In genomic region chr11:108973866-108974265, GRCm38 (mm10) we compare ENCODE assay signal across 25 mouse cellular contexts. TPM values are rescaled to one million over a fixed set of nuclear protein-coding genes. Genes with fewer than 3 reads are reported as not detected.
A peak's percentile ranks its signal among the peaks of the same experiment; 100 is the strongest.
DNase-seq lines count a peak whose midpoint lies in the region; ATAC-seq and TF ChIP-seq lines count a peak whose summit lies in the region.
"Had no signal": no experiment of that assay in that cellular context is flagged by ENCODE, and none has a peak within 500 bp of the region (broad histone marks: within the 10 kb centered on the region; RNA-seq: fewer than 3 reads in every experiment).

No protein-coding gene starts in this region.

- ATAC-seq in heart, embryonic 13.5 days (ENCODE audit: extremely low read depth, insufficient number of reproducible peaks, low FRiP score, low TSS enrichment): no peak
- peak; percentile 37; the same call in 1 of the 2 replicates for ATAC-seq in lung, embryonic 16.5 days (ENCODE audit: low read depth)
- ATAC-seq in embryonic facial prominence, embryonic 13.5 days (ENCODE audit: insufficient number of reproducible peaks, insufficient read depth, low FRiP score, low TSS enrichment, low read depth): no peak
- ATAC-seq in limb, embryonic 12.5 days (ENCODE audit: insufficient number of reproducible peaks, insufficient read depth, low FRiP score, low TSS enrichment, low read depth): no peak
- ATAC-seq: intestine, embryonic 15.5 days; Patski had no signal

- no peaks in the 10 kb centered on the region for H3K9me3 ChIP-seq in heart, embryonic 13.5 days
- no peaks in the 10 kb centered on the region for H3K9me3 ChIP-seq in lung, embryonic 16.5 days (ENCODE audit: control insufficient read depth, low read length)
- H3K9me3 ChIP-seq in embryonic facial prominence, embryonic 13.5 days: peaks cover 4% of the 10 kb centered on the region; the same call in 1 of the 2 replicates
- H3K9me3 ChIP-seq in limb, embryonic 12.5 days: peaks cover 4% of the 10 kb centered on the region; the same call in 1 of the 2 replicates
- H3K9me3 ChIP-seq: heart, embryonic 15.5 days; intestine, embryonic 15.5 days had no signal

- 41% methylated on average over 5 of the region's 5 CpGs for WGBS in heart, embryonic 13.5 days
- 39% methylated on average over 5 of the region's 5 CpGs for WGBS in lung, embryonic 16.5 days
- 64% methylated on average over 5 of the region's 5 CpGs for WGBS in lung, adult 2 months
- 50% methylated on average over 5 of the region's 5 CpGs for WGBS in embryonic facial prominence, embryonic 13.5 days
- WGBS in limb, embryonic 12.5 days: 54% methylated on average over 5 of the region's 5 CpGs

- DNase-seq in heart, postnatal 10 days: no peak
- no peak for DNase-seq in lung, adult 2 months
- no peak for DNase-seq in gastrocnemius, adult 8-10 months (ENCODE audit: low spot score in 2 of 2)
- no peak for DNase-seq in kidney, postnatal 36 days
- DNase-seq: adrenal gland, postnatal 36 days; cerebellum, adult 9-10 months; heart, postnatal 4 days; kidney, adult 9 months; kidney, postnatal 14 days; layer of hippocampus, postnatal 36 days; lung, postnatal 10 days; right cerebral cortex, postnatal 14 days; spleen, adult 18-20 months had no signal

- no peak for TF ChIP-seq CTCF in lung, adult 2 months (IDR thresholded peaks at IDR 0.05; ENCODE audit: insufficient read depth, low read length)

- no peak overlapping the region for H3K9ac ChIP-seq in heart, embryonic 13.5 days
- 0 out of 2 replicates have a peak overlapping the region, but pooled peaks have one; percentile 11 for H3K9ac ChIP-seq in lung, embryonic 16.5 days (ENCODE audit: low read length)
- no peak overlapping the region for H3K9ac ChIP-seq in embryonic facial prominence, embryonic 13.5 days
- H3K9ac ChIP-seq in limb, embryonic 12.5 days (replicated peaks): 0 out of 2 replicates have a peak overlapping the region, but pooled peaks have one; percentile 18
- H3K9ac ChIP-seq: heart, embryonic 15.5 days; intestine, embryonic 15.5 days; liver, embryonic 14.5 days had no signal

- peak overlapping the region; percentile 33; the same call in 1 of the 2 replicates for H3K27ac ChIP-seq in heart, embryonic 13.5 days (replicated peaks)
- peak overlapping the region; percentile 41; the same call in 1 of the 2 replicates for H3K27ac ChIP-seq in lung, embryonic 16.5 days (ENCODE audit: low read length)
- H3K27ac ChIP-seq in embryonic facial prominence, embryonic 13.5 days: 0 out of 2 replicates have a peak overlapping the region, but pooled peaks have one; percentile 22
- H3K27ac ChIP-seq in limb, embryonic 12.5 days: 0 out of 2 replicates have a peak overlapping the region, but pooled peaks have one; percentile 7
- H3K27ac ChIP-seq: heart, embryonic 15.5 days; intestine, embryonic 15.5 days; liver, embryonic 14.5 days had no signal

- intact Hi-C loops in heart, postnatal 10 days (cut with DNase I): no loop called here

- no peak for TF ChIP-seq POLR2A in lung, adult 2 months (IDR thresholded peaks at IDR 0.05; ENCODE audit: borderline replicate concordance, extremely low read depth, low read depth, low read length)

- H3K4me3 ChIP-seq in heart, embryonic 13.5 days: no peak overlapping the region
- H3K4me3 ChIP-seq in lung, embryonic 16.5 days (ENCODE audit: low read length): no peak overlapping the region
- H3K4me3 ChIP-seq in lung, adult 2 months (replicated peaks; ENCODE audit: extremely low read depth, low read depth, low read length): no peak overlapping the region
- no peak overlapping the region for H3K4me3 ChIP-seq in embryonic facial prominence, embryonic 13.5 days
- H3K4me3 ChIP-seq in limb, embryonic 12.5 days (replicated peaks): no peak overlapping the region
- H3K4me3 ChIP-seq: erythroblast, embryonic 14.5 days; heart, embryonic 15.5 days; intestine, embryonic 15.5 days; layer of hippocampus, adult 2 months had no signal

- H3K36me3 ChIP-seq in heart, embryonic 13.5 days: no peaks in the 10 kb centered on the region
- H3K36me3 ChIP-seq in lung, embryonic 16.5 days (ENCODE audit: control insufficient read depth, insufficient read depth, low read length): no peaks in the 10 kb centered on the region
- H3K36me3 ChIP-seq in embryonic facial prominence, embryonic 13.5 days: no peaks in the 10 kb centered on the region
- H3K36me3 ChIP-seq in limb, embryonic 12.5 days: no peaks in the 10 kb centered on the region
- H3K36me3 ChIP-seq: G1E; heart, embryonic 15.5 days; intestine, embryonic 15.5 days had no signal

- H3K27me3 ChIP-seq in heart, embryonic 13.5 days (replicated peaks): peaks cover 26% of the 10 kb centered on the region
- H3K27me3 ChIP-seq in lung, embryonic 16.5 days (ENCODE audit: control insufficient read depth, insufficient read depth, low read depth, low read length): no peaks in the 10 kb centered on the region
- H3K27me3 ChIP-seq in embryonic facial prominence, embryonic 13.5 days: 0 out of 2 replicates have a peak, but pooled peaks cover 3% of the 10 kb centered on the region
- no peaks in the 10 kb centered on the region; the same call in none of the 2 replicates for H3K27me3 ChIP-seq in limb, embryonic 12.5 days
- H3K27me3 ChIP-seq: CH12.LX; intestine, embryonic 15.5 days; Patski had no signal

- H3K4me2 ChIP-seq in heart, embryonic 13.5 days: no peak overlapping the region
- no peak overlapping the region for H3K4me2 ChIP-seq in lung, embryonic 16.5 days (ENCODE audit: low read depth, low read length)
- H3K4me2 ChIP-seq in embryonic facial prominence, embryonic 13.5 days: no peak overlapping the region
- H3K4me2 ChIP-seq in limb, embryonic 12.5 days: no peak overlapping the region
- H3K4me2 ChIP-seq: heart, embryonic 15.5 days; intestine, embryonic 15.5 days had no signal

- peaks cover 5% of the 10 kb centered on the region for H3K4me1 ChIP-seq in heart, embryonic 13.5 days
- peaks cover 9% of the 10 kb centered on the region for H3K4me1 ChIP-seq in lung, embryonic 16.5 days (replicated peaks; ENCODE audit: control insufficient read depth, insufficient read depth, low read length)
- H3K4me1 ChIP-seq in lung, adult 2 months (ENCODE audit: control insufficient read depth, insufficient read depth, low read length): no peaks in the 10 kb centered on the region
- H3K4me1 ChIP-seq in embryonic facial prominence, embryonic 13.5 days: peaks cover 13% of the 10 kb centered on the region
- H3K4me1 ChIP-seq in limb, embryonic 12.5 days (replicated peaks): peaks cover 20% of the 10 kb centered on the region

RNA-seq across cellular contexts. Expression of gene Axin2, which starts 53.7 kb away (rescaled TPM):
- polyA plus RNA-seq in heart, embryonic 13.5 days (2015; fragmentation: Nextera tagmentation; extraction: Ambion mirVana): 1.5 and 2.0 TPM in 2 replicates
- total RNA-seq in heart, postnatal 10 days (2021): 1 to 10 TPM; 5.4 to 6.0 TPM
- 7.8 and 8.5 TPM in 2 replicates for polyA plus RNA-seq in lung, embryonic 16.5 days (2015; fragmentation: Nextera tagmentation; extraction: Ambion mirVana)
- 14.4 and 17.9 TPM in 2 replicates for polyA plus RNA-seq in lung, adult 2 months (2012; rRNA removed)
- polyA plus RNA-seq in embryonic facial prominence, embryonic 13.5 days (2015; fragmentation: Nextera tagmentation; extraction: Ambion mirVana): 17.4 and 25.1 TPM in 2 replicates
- 19.6 and 20.2 TPM in 2 replicates for polyA plus RNA-seq in limb, embryonic 12.5 days (2016; fragmentation: Nextera tagmentation; extraction: Ambion mirVana)
- total RNA-seq in gastrocnemius, adult 8-10 months (2022): 10 to 100 TPM in 2 of 4 experiments, 1 to 10 TPM in 2; 7.4 to 13.8 (median 10.0) TPM
- total RNA-seq: G1E had no signal
- polyA plus RNA-seq: G1E had no signal

Comparison
In these comparisons a context has a peak if more than half of its experiments do, and no peak if none do; other contexts are left out.
1. H3K9ac ChIP-seq: peak in lung, embryonic 16.5 days (single experiment) and limb, embryonic 12.5 days (single experiment); none in heart, embryonic 13.5 days (single experiment) and embryonic facial prominence, embryonic 13.5 days (single experiment).
2. Peak in every context shown above with its lines, with median percentiles within 50 percentile points of each other: H3K27ac ChIP-seq.